Mouse (Mus musculus) heart, embryonic 16.5 days (tissue): ENCODE measurements around the gene Dock2. TPM values are rescaled to one million over a fixed set of nuclear protein-coding genes. Genes with fewer than 3 reads are reported as not detected.

Experiments used
- ATAC-seq: fragments of 200-750 bp; cut with Nextera tagmentation; replicated peaks from 2 replicates; pipeline ENCODE4 v1.8.0; 2017; ENCODE audit warnings: moderate number of reproducible peaks; ENCODE audit not compliant: insufficient read depth, low FRiP score; ENCODE audit errors: extremely low read depth
- H3K27ac ChIP-seq: fragments of 300-500 bp; sonication (generic); 2 replicates; pipeline ENCODE4 v1.5.1; 2014; ENCODE audit warnings: mild to moderate bottlenecking, low read length, control low read depth, moderate library complexity
- H3K27me3 ChIP-seq: fragments of 300-500 bp; sonication (generic); 2 replicates; pipeline ENCODE4 v1.6.1; 2014; ENCODE audit warnings: low read length, mixed read lengths; ENCODE audit not compliant: control insufficient read depth, insufficient read depth
- H3K36me3 ChIP-seq: fragments of 300-500 bp; sonication (generic); 2 replicates; pipeline ENCODE4 v1.6.1; 2014; ENCODE audit not compliant: control insufficient read depth, insufficient read depth
- H3K4me1 ChIP-seq: fragments of 300-500 bp; sonication (generic); 2 replicates; pipeline ENCODE4 v1.6.1; 2014; ENCODE audit warnings: low read length, mixed read lengths; ENCODE audit not compliant: control insufficient read depth, insufficient read depth
- H3K4me2 ChIP-seq: fragments of 300-500 bp; sonication (generic); 2 replicates; pipeline ENCODE4 v1.6.1; 2014; ENCODE audit warnings: low read depth, mild to moderate bottlenecking, control low read depth, low read length
- H3K4me3 ChIP-seq: fragments of 300-500 bp; sonication (generic); 2 replicates; pipeline ENCODE4 v1.5.1; 2014; ENCODE audit warnings: mild to moderate bottlenecking, control low read depth, low read length
- H3K9ac ChIP-seq: fragments of 300-500 bp; sonication (generic); 2 replicates; pipeline ENCODE4 v1.6.1; 2014; ENCODE audit warnings: low read length, control low read depth
- H3K9me3 ChIP-seq: fragments of 300-500 bp; sonication (generic); replicated peaks from 2 replicates; pipeline ENCODE4 v1.6.1; 2016; ENCODE audit warnings: low read length; ENCODE audit not compliant: control insufficient read depth
- WGBS: fragments of 180-500 bp; shearing (Covaris S2); extraction: QIAGEN DNeasy Blood & Tissue Kit; methylation state at CpG from one replicate; pipeline ENCODE4 v1.1.7; 2014; 5-methylcytosine and 5-hydroxymethylcytosine counted together
- polyA plus RNA-seq: library from polyadenylated mRNA; unstranded; fragments of >200 nt; fragmentation: Nextera tagmentation; extraction: Ambion mirVana; gene quantifications from 2 replicates; pipeline ENCODE4 v1.2.1, GENCODE M21; 2015

Dock2 gene
- polyA plus RNA-seq, 1 experiment from 2014 or later: 5.3 TPM

DNA sequence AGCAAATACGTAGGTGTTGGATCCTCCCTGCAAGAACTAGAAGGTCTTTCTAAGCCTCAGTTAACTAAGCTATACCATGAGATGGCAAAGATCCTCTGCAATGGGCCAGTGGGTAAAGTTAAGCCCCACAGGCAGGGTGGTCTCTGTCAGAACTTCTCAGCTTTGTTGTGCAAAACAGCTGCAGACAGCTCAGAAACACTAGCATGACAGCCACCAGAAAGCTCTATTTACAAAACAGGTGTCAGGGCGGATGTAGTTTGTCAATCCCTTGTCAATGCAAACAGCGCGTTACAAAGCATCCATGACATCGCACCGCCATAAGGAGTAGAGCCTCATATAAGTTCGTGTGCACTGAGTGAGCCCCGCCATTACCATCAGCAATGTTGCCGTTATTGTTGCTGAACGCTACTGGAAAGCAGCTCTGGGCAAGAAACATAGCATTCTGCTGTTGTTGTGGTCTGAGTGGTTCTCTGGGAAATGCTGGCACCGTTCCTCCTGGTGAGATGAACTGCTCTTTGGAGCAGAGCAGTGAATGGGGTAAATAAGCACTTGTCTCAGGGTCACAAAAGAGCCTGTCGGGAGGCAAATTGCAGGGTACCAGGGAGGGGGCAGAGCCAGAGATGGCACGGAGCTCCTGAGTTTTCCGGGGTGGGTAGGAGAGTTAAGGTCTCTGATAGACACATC lies 507.2 kb downstream of the Dock2 start:
- Histone ChIP-seq H3K4me1 (no peaks in the 10 kb centered on the region), H3K9me3 (no peaks in the 10 kb centered on the region), H3K4me3 (no peak overlapping the region), H3K36me3 (no peaks in the 10 kb centered on the region), H3K27me3 (no peaks in the 10 kb centered on the region), H3K27ac (no peak overlapping the region), H3K9ac (no peak overlapping the region), H3K4me2 (no peak overlapping the region)
- 74% methylated on average over 14 of the region's 14 CpGs for WGBS
- ATAC-seq: no peak

DNA sequence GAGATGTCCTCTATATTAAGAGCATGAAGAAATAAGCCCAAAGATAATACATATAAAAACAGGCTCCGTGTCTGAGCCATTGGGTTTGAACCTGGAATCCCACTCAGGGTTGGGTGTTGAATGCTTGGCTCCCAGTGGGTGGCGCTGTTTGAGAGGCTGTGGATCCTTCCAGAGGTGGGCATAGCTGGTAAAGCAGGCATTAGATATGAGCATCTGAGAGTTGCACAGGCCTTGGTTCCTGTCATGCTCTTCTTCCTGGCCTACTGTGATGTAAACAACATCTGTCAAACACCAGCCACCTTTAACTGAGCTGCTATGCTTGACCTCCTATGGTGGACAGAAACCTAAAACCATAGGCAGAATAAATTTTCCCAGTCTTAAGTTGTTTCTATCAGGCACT lies 507.8 kb downstream of the Dock2 start:
- Histone ChIP-seq H3K9ac (no peak overlapping the region), H3K27me3 (no peaks in the 10 kb centered on the region), H3K27ac (no peak overlapping the region), H3K9me3 (no peaks in the 10 kb centered on the region), H3K4me1 (no peaks in the 10 kb centered on the region), H3K4me3 (no peak overlapping the region), H3K36me3 (no peaks in the 10 kb centered on the region), H3K4me2 (no peak overlapping the region)
- ATAC-seq: no peak
- 41% methylated on average over 2 of the region's 2 CpGs for WGBS

- no peak for ATAC-seq
- H3K9me3 ChIP-seq: no peaks in the 10 kb centered on the region
- no peak overlapping the region for H3K4me3 ChIP-seq
- no peak overlapping the region for H3K9ac ChIP-seq
- no peaks in the 10 kb centered on the region for H3K36me3 ChIP-seq
- no peak overlapping the region for H3K27ac ChIP-seq
- WGBS: 82% methylated on average over 10 of the region's 10 CpGs
- no peaks in the 10 kb centered on the region for H3K4me1 ChIP-seq
- no peak overlapping the region for H3K4me2 ChIP-seq
- no peaks in the 10 kb centered on the region for H3K27me3 ChIP-seq
These were observed 511.7 kb downstream of the Dock2 start for GRCm38 (mm10) chr11:34272016-34272415.

DNA sequence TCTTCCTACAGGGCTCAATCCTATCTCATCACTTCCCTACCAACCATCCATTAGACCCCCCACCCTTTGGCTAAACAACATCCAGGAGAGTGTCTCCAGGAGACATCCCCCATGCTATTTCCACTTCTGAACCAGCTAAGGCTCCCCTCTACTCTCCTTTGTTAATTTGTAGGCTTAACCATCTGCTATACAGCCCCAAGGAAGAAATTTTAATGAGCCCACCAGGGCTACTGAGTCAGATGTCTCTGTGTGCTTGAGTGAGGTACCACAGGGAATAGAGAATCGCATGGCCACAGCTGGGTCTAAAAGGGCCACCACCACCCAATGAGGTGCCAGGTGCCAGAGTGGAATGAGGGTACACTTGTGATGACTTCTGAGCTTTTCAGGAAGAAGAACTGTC lies 519.6 kb downstream of the Dock2 start:
- Histone ChIP-seq H3K9ac (no peak overlapping the region), H3K4me1 (no peaks in the 10 kb centered on the region), H3K4me2 (no peak overlapping the region), H3K27ac (no peak overlapping the region), H3K9me3 (no peaks in the 10 kb centered on the region), H3K4me3 (no peak overlapping the region), H3K27me3 (no peaks in the 10 kb centered on the region), H3K36me3 (no peaks in the 10 kb centered on the region)
- ATAC-seq: no peak
- 83% methylated on average over 1 of the region's 1 CpGs for WGBS

DNA sequence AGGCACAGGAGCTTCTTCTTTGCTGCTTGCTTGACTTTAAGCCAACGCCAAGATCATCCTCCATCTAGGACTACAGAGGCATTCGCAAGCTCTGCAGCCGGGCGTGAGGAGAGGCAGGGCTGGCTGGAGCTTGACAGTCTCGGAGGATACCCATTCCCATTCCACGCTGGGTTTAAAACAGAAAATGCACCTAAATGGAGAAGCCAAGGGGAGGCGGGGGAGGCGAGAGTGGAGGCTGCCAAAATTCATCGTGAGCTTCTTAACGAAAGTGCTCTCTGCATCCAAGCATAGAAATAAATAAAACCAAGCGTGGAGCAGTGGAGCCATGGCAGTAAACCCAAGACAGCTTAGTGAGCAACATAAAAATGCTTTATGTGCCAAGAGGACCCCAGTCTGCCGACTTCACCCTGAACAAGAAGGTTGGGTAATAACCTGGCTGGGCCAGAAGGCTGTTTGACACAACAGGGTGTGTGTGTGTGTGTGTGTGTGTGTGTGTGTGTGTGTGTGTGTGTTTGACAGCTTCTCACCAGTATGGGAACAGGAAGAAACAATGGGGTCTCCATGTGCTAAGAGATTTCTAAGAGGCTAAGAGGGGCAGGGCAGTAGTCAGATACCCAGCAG lies 524.7 kb downstream of the Dock2 start:
- no peak overlapping the region for H3K4me2 ChIP-seq
- 74% methylated on average over 12 of the region's 12 CpGs for WGBS
- H3K27ac ChIP-seq: no peak overlapping the region
- no peak for ATAC-seq
- H3K9ac ChIP-seq: no peak overlapping the region
- H3K36me3 ChIP-seq: no peaks in the 10 kb centered on the region
- H3K27me3 ChIP-seq: no peaks in the 10 kb centered on the region
- no peaks in the 10 kb centered on the region for H3K4me1 ChIP-seq
- no peaks in the 10 kb centered on the region for H3K9me3 ChIP-seq
- H3K4me3 ChIP-seq: no peak overlapping the region

DNA sequence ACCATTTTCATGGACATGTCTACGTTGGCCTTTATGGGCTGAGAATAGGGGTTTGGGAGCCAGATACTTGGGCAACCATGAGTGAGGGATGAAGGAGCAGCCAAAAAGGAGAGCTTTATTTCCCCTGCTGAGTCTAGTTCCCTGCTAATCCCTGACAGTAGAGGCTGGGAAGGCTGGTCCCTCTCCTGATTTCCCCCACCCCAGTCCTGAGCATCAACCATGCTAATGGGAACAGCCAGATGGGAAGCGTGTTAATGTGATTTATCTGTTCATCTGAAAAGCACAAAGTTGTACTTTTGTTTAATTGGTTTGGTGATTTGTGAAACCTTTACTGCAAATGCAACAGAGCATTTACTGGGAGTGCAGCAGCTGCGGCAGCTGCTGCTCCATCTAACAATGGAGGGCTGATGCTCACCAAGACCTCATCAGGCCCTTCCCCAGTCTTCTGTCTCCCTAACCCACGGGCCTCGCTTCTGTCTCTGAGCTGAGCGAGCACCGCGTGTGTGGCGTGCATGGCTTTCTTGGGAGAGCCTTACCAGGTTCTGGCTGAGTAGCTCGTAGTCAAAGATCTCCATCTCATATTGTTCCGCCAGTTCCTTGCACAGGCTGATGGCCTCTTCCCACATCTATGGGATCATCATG lies 526.0 kb downstream of the Dock2 start:
- no peak overlapping the region for H3K4me2 ChIP-seq
- H3K9me3 ChIP-seq: no peaks in the 10 kb centered on the region
- no peaks in the 10 kb centered on the region for H3K4me1 ChIP-seq
- H3K27me3 ChIP-seq: no peaks in the 10 kb centered on the region
- H3K9ac ChIP-seq: no peak overlapping the region
- H3K4me3 ChIP-seq: no peak overlapping the region
- ATAC-seq: no peak
- H3K36me3 ChIP-seq: no peaks in the 10 kb centered on the region
- 84% methylated on average over 11 of the region's 11 CpGs for WGBS
- H3K27ac ChIP-seq: no peak overlapping the region

- H3K27me3 ChIP-seq: no peaks in the 10 kb centered on the region
- peaks cover 4% of the 10 kb centered on the region for H3K9me3 ChIP-seq
- no peak overlapping the region for H3K4me2 ChIP-seq
- no peaks in the 10 kb centered on the region for H3K36me3 ChIP-seq
- no peak overlapping the region for H3K9ac ChIP-seq
- 28% methylated on average over 6 of the region's 6 CpGs for WGBS
- H3K4me1 ChIP-seq: no peaks in the 10 kb centered on the region
- no peak for ATAC-seq
- no peak overlapping the region for H3K4me3 ChIP-seq
- H3K27ac ChIP-seq: no peak overlapping the region
These were observed 540.7 kb downstream of the Dock2 start for GRCm38 (mm10) chr11:34242979-34243378.

GRCm38 (mm10) chr11:34240252-34240651 lies 543.4 kb downstream of the Dock2 start:
- H3K9me3 ChIP-seq: peaks cover 4% of the 10 kb centered on the region
- H3K9ac ChIP-seq: no peak overlapping the region
- no peak for ATAC-seq
- no peak overlapping the region for H3K4me2 ChIP-seq
- 81% methylated on average over 1 of the region's 1 CpGs for WGBS
- H3K36me3 ChIP-seq: no peaks in the 10 kb centered on the region
- H3K4me3 ChIP-seq: no peak overlapping the region
- H3K27me3 ChIP-seq: no peaks in the 10 kb centered on the region
- no peaks in the 10 kb centered on the region for H3K4me1 ChIP-seq
- no peak overlapping the region for H3K27ac ChIP-seq

- no peak for ATAC-seq
- Histone ChIP-seq H3K4me3 (no peak overlapping the region), H3K36me3 (no peaks in the 10 kb centered on the region), H3K9me3 (peaks cover 4% of the 10 kb centered on the region), H3K4me1 (no peaks in the 10 kb centered on the region), H3K27me3 (no peaks in the 10 kb centered on the region), H3K4me2 (no peak overlapping the region), H3K27ac (no peak overlapping the region), H3K9ac (no peak overlapping the region)
- WGBS: 64% methylated on average over 2 of the region's 2 CpGs
These were observed 544.0 kb downstream of the Dock2 start for GRCm38 (mm10) chr11:34239691-34240090.
